Mouse (Mus musculus) brain, embryonic 14.5 days (tissue): ENCODE results near the gene Tmem216.

Experiments used
- CTCF ChIP-seq: fragments of 200-500 bp; IDR thresholded peaks from 2 replicates; pipeline ENCODE4 v1.5.1; 2012; ENCODE audit warnings: inconsistent platforms, mild to moderate bottlenecking, moderate library complexity, borderline replicate concordance; ENCODE audit not compliant: insufficient read depth, insufficient read length; ENCODE audit errors: extremely low read depth
- POLR2A ChIP-seq: fragments of 200-500 bp; IDR thresholded peaks from 2 replicates; pipeline ENCODE4 v1.6.1; 2012; ENCODE audit warnings: mild to moderate bottlenecking, inconsistent platforms, borderline replicate concordance; ENCODE audit not compliant: poor library complexity, insufficient read depth, insufficient read length, severe bottlenecking; ENCODE audit errors: extremely low read depth

- TF ChIP-seq CTCF (peak; percentile 93), POLR2A (no peak)
These were observed 69.7 kb downstream of the Tmem216 start for GRCm38 (mm10) chr19:10486264-10486738.
